Mouse (Mus musculus) small intestine, adult 2 months (tissue): ENCODE data around the gene Cep89. TPM values are rescaled to one million over a fixed set of nuclear protein-coding genes. Genes with fewer than 3 reads are reported as not detected.

ENCODE experiments used
- H3K27ac ChIP-seq: fragments of 200-500 bp; 2 replicates; pipeline ENCODE4 v1.5.1; 2012; ENCODE audit warnings: low read depth, low read length, control low read depth, inconsistent platforms; ENCODE audit not compliant: insufficient read depth
- H3K27me3 ChIP-seq: fragments of 200-500 bp; 2 replicates; pipeline ENCODE4 v1.6.1; 2012; ENCODE audit warnings: mild to moderate bottlenecking, moderate library complexity, low read length, inconsistent platforms; ENCODE audit not compliant: control insufficient read depth, insufficient read depth
- H3K36me3 ChIP-seq: fragments of 200-500 bp; 2 replicates; pipeline ENCODE4 v1.6.1; 2012; ENCODE audit warnings: mild to moderate bottlenecking, low read length, control low read depth, inconsistent platforms; ENCODE audit not compliant: control insufficient read depth, insufficient read depth
- H3K4me1 ChIP-seq: fragments of 200-500 bp; 2 replicates; pipeline ENCODE4 v1.6.1; 2012; ENCODE audit warnings: low read length, inconsistent platforms, mixed read lengths; ENCODE audit not compliant: control insufficient read depth, insufficient read depth, insufficient read length
- H3K4me3 ChIP-seq: fragments of 200-500 bp; 2 replicates; pipeline ENCODE4 v1.5.1; 2012; ENCODE audit warnings: low read depth, mild to moderate bottlenecking, control low read depth, inconsistent platforms, low read length, moderate library complexity
- CTCF ChIP-seq: fragments of 200-500 bp; IDR thresholded peaks from 2 replicates; pipeline ENCODE4 v1.5.1; 2012; ENCODE audit warnings: low read depth, mild to moderate bottlenecking, control low read depth, inconsistent platforms, low read length, moderate library complexity, mixed read lengths; ENCODE audit not compliant: insufficient replicate concordance, insufficient read length; ENCODE audit errors: extremely low read depth
- POLR2A ChIP-seq: fragments of 200-500 bp; IDR thresholded peaks from 2 replicates; pipeline ENCODE4 v1.6.1; 2012; ENCODE audit warnings: low read depth, mild to moderate bottlenecking, control low read depth, inconsistent platforms, low read length, moderate library complexity
- WGBS: fragments of 180-500 bp; shearing (Covaris S2); methylation state at CpG from one replicate; pipeline ENCODE4 v1.1.7; 2018; 5-methylcytosine and 5-hydroxymethylcytosine counted together
- polyA plus RNA-seq: library from polyadenylated mRNA; depleted of rRNA; stranded (reverse); fragments of >200 nt; gene quantifications from 2 replicates; pipeline ENCODE4 v1.2.3, GENCODE M21; 2012; rRNA removed

The Cep89 gene
- polyA plus RNA-seq: 4.4 and 10.1 TPM in 2 replicates

GRCm38 (mm10) chr7:35396542-35397168 is at the start of gene Cep89, which contains the start of gene Faap24:
Gene Cep89, plus strand, starts transcription at chr7:35397035.
Gene Faap24, minus strand, starts transcription at chr7:35396836.
- peak within 1 kb of the TSS; percentile 18; the same call in 1 of the 2 replicates for H3K27ac ChIP-seq
- peak; percentile 50; the same call in 1 of the 2 replicates for TF ChIP-seq POLR2A
- no peak for TF ChIP-seq CTCF
- peak within 1 kb of the TSS; percentile 91 for H3K4me3 ChIP-seq
- 1% methylated on average over 28 of the region's 28 CpGs for WGBS
- H3K27me3 ChIP-seq: no peaks in the 10 kb centered on the region
- H3K4me1 ChIP-seq: peaks cover 5% of the 10 kb centered on the region
- peaks cover 19% of the 10 kb centered on the region for H3K36me3 ChIP-seq

- 25% methylated on average over 18 of the region's 18 CpGs for WGBS
- H3K4me3 ChIP-seq: no peak overlapping the region
- H3K27me3 ChIP-seq: no peaks in the 10 kb centered on the region
- peak overlapping the region; percentile 73 for H3K27ac ChIP-seq
- peaks cover 3% of the 10 kb centered on the region; the same call in 1 of the 2 replicates for H3K36me3 ChIP-seq
- H3K4me1 ChIP-seq: peaks cover 46% of the 10 kb centered on the region; the same call in 1 of the 2 replicates
- no peak for TF ChIP-seq CTCF
Observed at GRCm38 (mm10) chr7:35347918-35348700, 48.7 kb upstream of the Cep89 start.

GRCm38 (mm10) chr7:35349022-35349421 is 47.8 kb upstream of the Cep89 start:
- peaks cover 47% of the 10 kb centered on the region for H3K4me1 ChIP-seq
- WGBS: 54% methylated on average over 4 of the region's 4 CpGs
- H3K27ac ChIP-seq: peak overlapping the region; percentile 40; the same call in 1 of the 2 replicates
- TF ChIP-seq CTCF (no peak), POLR2A (no peak)
- H3K27me3 ChIP-seq: no peaks in the 10 kb centered on the region
- no peak overlapping the region for H3K4me3 ChIP-seq
- H3K36me3 ChIP-seq: peaks cover 10% of the 10 kb centered on the region

- no peak for TF ChIP-seq CTCF
- no peak for TF ChIP-seq POLR2A
- H3K36me3 ChIP-seq: peaks cover 16% of the 10 kb centered on the region
Observed at GRCm38 (mm10) chr7:35349886-35350684, 46.8 kb upstream of the Cep89 start.

GRCm38 (mm10) chr7:35351155-35351554 is 45.7 kb upstream of the Cep89 start:
- Histone ChIP-seq H3K27ac (no peak overlapping the region), H3K27me3 (no peaks in the 10 kb centered on the region), H3K4me3 (no peak overlapping the region), H3K36me3 (peaks cover 14% of the 10 kb centered on the region), H3K4me1 (peaks cover 50% of the 10 kb centered on the region)
- no peak for TF ChIP-seq POLR2A
- no peak for TF ChIP-seq CTCF
- WGBS: 83% methylated on average over 3 of the region's 3 CpGs

More at GRCm38 (mm10) chr7:35349886-35350684, 46.8 kb upstream of the Cep89 start:
- Histone ChIP-seq H3K4me3 (no peak overlapping the region), H3K4me1 (peaks cover 54% of the 10 kb centered on the region), H3K27ac (peak overlapping the region; percentile 31), H3K27me3 (no peaks in the 10 kb centered on the region)
- 35% methylated on average over 8 of the region's 8 CpGs for WGBS

GRCm38 (mm10) chr7:35353306-35353705 is 43.5 kb upstream of the Cep89 start:
- no peaks in the 10 kb centered on the region for H3K27me3 ChIP-seq
- H3K27ac ChIP-seq: no peak overlapping the region
- peaks cover 29% of the 10 kb centered on the region for H3K36me3 ChIP-seq
- TF ChIP-seq POLR2A (no peak), CTCF (no peak)
- H3K4me3 ChIP-seq: no peak overlapping the region
- peaks cover 40% of the 10 kb centered on the region for H3K4me1 ChIP-seq
- WGBS: 96% methylated on average over 15 of the region's 15 CpGs

GRCm38 (mm10) chr7:35355303-35355872 is 41.4 kb upstream of the Cep89 start:
- no peak overlapping the region for H3K4me3 ChIP-seq
- no peaks in the 10 kb centered on the region for H3K27me3 ChIP-seq
- H3K4me1 ChIP-seq: peaks cover 33% of the 10 kb centered on the region
- H3K36me3 ChIP-seq: peaks cover 39% of the 10 kb centered on the region
- TF ChIP-seq POLR2A: no peak
- TF ChIP-seq CTCF: no peak
- WGBS: 22% methylated on average over 5 of the region's 5 CpGs
- H3K27ac ChIP-seq: peak overlapping the region; percentile 18; the same call in 1 of the 2 replicates
